Mouse (Mus musculus) retina, adult 2 months (tissue): Measurements from ENCODE around the gene Shroom3.

Source experiments
- DNase-seq: peaks from one replicate; pipeline ENCODE4 v3.0.0-alpha.2; 2012; ENCODE audit warnings: low read depth, low spot score

The Shroom3 gene

DNA sequence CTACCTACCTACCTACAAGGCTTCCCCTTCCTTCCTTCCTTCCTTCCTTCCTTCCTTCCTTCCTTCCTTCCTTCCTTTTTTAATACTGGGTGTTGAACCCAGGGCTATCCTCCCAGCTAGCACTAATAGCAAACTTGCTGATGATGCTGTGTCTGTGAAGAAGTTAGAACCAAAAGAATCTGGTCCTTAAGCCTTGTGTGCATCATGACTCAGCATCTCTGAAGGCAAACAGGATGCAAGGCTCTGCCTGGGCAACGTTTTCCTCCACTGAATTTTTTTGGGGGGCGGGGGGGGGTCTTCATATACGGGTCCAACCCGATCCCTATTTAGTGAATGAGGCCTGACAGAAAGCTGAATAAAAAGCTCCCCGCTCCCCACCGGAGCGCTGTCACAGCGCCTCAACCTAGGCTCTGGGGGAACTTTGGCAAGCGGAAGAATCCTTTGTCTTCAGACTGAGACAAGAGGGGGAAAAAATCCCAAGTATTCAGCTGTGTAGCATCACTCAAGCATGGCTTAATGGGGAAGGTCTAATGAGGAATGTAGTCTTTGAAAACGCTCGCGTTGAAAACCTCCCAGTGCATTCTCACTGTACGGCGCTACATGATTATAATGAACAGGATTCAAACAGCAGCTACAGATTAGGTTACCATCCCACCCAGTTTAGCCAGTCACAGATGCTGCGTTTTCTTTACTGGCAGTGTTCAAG lies 15.0 kb downstream of the Shroom3 start:
- DNase-seq: no peak

GRCm38 (mm10) chr5:92698837-92699529 lies 15.7 kb downstream of the Shroom3 start:
- no peak for DNase-seq

DNA sequence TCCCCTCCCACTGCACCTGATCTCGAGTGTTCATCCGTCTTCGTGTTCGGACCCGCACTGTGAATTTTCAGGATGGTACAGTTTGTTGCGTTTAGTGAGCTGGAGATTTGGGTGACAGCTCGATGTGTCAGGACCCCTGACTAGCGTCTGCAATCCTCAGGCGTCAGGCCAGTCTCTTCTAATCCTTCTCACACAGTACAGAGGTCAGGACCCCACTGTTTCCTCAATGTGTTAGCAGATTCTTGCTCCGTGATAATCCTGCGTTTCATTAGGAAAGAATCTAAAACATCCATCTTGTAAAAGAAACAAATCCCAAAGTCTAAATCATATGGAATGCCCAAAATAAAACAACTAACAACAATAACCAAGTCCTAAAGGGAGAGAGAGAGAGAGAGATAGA lies 18.5 kb downstream of the Shroom3 start:
- no peak for DNase-seq

DNA sequence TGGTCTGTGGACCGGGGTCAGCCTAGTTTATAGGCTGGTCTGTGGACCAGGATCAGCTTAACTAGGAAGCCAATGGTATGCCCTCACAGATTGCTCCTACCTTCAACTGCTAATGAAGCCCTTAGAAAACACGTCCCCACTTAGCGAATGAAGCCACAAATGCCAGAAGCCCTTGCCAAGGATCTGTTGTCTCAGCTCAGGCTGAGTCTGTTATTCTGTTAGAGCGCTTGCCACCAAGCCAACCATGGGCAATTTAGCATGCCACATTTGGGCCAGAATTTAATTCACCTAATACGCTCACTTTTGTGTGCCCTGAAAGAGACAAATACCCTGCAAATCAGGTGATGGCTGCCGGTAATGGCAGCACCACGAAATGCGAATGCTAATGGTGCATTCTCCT lies 20.4 kb downstream of the Shroom3 start:
- no peak for DNase-seq

- no peak for DNase-seq
Measured at GRCm38 (mm10) chr5:92707921-92708491, 24.8 kb downstream of the Shroom3 start.

- DNase-seq: no peak
Measured at GRCm38 (mm10) chr5:92710779-92711178, 27.5 kb downstream of the Shroom3 start.

- no peak for DNase-seq
Measured at GRCm38 (mm10) chr5:92711666-92712290, 28.5 kb downstream of the Shroom3 start.

GRCm38 (mm10) chr5:92712621-92713395 lies 29.6 kb downstream of the Shroom3 start:
- DNase-seq: no peak

DNA sequence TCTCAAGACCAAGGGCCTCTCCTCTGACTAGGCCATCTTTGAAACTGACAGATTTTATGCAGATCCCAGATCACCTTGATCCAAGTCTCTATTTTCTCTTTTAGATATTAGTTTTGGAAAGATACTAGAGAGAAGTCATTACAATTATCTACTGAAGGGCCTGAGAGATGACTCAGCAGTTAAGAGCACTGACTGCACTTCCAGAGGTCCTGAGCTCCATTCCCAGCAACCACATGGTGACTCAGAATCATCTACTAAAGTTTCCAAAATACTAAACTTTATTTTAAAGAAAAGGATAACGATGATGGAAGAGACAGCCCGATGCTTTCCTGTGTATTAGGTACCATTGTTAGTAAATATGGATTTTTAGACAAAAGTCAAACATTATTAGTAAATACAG lies 31.7 kb downstream of the Shroom3 start:
- DNase-seq: no peak

DNA sequence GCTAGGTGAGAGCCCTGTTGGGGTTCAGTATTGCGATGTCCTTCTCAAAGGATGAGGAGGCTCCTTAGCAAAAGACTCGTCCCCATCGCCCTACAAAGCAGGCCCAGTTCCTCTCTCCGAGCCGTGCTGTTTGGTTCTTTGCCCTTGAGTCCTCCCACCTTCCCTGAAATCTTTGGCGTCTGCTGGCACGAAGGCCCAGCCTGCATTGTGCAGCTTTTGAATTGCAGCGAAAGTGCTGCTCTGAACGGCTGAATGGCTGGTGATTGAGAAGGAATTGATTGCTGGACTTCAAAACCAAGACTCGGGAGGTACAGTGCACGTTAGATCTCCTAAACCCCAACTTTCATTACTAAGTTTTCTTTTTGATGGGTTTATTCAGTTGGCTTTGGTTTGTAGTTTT lies 32.1 kb downstream of the Shroom3 start:
- DNase-seq: no peak

DNA sequence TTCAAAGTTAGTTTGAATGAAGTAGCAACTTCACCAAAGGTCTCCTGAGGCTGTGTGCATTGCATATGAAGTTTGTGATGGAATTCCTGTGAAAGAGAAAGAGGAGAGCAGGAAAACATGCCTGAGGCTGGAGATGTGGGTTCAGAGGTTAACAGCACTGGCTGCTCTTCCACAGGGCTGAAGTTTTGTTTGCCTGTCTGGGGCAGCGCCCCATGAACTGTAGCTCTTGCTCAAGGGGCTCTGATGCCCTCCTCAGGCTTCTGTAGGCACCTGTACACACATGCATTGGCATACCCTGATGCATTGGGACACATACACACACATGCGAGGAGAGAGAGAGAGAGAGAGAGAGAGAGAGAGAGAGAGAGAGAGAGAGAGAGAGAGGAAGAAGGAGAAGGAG lies 32.7 kb downstream of the Shroom3 start:
- DNase-seq: no peak

DNA sequence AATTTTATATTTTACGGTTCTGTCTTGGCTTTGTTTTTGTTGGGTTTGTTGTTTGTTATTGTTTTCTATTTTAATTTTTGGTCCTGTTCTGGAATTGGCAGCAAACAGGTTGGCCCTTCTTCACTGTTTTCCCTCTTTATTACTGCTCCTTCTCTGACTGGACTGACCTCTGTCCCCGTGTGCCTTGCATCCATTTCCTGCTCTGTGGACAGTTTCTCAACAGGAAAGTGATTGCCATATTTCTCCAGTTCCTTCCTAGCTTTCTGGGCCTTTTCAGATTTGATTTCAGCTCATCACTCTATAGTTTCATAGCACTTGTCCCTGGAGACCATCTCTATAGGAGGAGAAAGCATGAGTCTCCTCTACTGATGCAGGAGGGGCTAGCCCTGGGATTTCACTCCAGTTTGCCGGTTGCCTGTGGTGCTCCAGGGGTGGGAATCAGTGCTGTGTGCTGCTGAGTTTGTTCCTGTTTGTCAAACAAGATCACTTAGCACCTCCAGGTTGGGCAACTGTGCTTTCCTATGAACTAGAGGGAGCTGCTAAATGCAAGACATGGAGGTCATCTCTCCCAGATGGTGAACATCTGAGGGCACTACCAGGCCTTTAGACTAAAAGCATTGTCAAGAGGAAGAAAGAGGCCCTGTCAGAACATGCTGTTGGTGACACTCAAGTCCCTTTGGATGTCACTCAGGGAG lies 34.6 kb downstream of the Shroom3 start:
- DNase-seq: no peak

- DNase-seq: no peak
Measured at GRCm38 (mm10) chr5:92718856-92719255, 35.6 kb downstream of the Shroom3 start.

DNA sequence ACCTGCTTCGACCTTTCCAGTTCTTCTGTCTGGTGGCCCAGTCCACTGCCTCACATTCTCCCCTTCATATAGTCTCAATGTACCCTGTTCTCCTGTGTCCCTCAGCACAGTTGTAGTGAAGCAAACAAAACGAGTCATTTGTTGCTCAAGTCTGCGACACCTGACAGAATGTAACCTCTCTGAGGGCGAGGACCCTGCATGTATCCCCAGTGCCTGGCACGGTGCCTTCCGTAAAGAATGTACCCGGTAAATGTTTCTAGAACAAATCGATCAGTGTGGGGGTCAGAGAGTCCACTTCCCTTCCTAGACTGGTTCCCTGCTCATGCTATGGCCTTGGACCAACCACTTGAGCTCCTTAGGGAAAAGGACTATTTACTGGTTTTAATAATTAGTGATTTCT lies 38.4 kb downstream of the Shroom3 start:
- DNase-seq: no peak

GRCm38 (mm10) chr5:92725935-92726334 lies 42.7 kb downstream of the Shroom3 start:
- DNase-seq: peak; percentile 22

DNA sequence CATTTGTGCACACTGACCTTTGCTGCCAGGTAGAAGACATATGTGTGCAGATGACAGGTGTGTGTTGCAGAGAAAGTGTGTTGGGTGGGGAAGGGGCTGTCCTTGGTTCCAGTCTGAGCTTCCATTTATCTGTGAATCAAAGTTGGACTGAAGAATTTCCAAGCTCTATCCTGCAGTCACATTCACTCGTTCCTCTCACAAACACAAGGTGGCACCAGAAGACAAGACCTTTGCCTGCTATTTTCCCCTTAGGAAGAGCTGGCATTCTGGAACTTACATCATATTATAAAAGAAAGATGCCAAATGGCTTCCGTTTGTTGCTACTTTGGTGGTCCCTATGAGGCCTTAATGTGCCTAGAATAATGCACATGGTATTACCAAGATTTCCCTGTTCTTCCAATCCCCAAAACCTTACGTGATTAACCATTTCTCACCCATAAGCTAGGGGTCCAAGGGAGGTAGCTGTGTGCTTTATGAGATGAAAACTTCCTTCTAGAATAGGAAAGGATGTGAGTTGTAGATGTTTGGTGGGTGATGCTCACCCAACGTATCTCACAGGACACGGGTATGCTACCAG lies 45.1 kb downstream of the Shroom3 start:
- DNase-seq: peak; percentile 45

DNA sequence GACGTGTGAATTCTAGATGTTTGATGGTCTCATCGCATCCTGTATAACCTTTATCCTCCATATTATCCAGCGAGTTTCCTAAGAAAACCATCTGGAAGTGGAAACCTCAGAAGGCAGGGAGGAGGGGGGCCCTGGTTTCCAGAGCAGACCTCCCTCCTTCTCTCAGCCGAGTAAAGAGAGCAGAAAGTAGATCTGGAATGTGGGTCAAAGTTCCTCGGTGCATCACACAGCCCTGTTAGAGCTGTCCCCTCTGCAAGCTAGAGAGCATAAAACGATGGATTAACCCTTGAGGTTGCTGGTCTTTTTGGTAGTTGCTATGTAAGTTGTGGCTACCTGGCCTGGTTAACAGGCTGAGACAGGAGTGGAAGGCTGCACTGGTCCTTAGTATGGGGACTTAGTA lies 46.0 kb downstream of the Shroom3 start:
- DNase-seq: no peak

- DNase-seq: no peak
Measured at GRCm38 (mm10) chr5:92741802-92742201, 58.6 kb downstream of the Shroom3 start.

- DNase-seq: no peak
Measured at GRCm38 (mm10) chr5:92742701-92743100, 59.5 kb downstream of the Shroom3 start.

- no peak for DNase-seq
Measured at GRCm38 (mm10) chr5:92745390-92746253, 62.4 kb downstream of the Shroom3 start.
